Mouse (Mus musculus) brain, embryonic 14.5 days (tissue): ENCODE results near the gene Gpr108. TPM values are rescaled to one million over a fixed set of nuclear protein-coding genes. Genes with fewer than 3 reads are reported as not detected.

ENCODE experiments used
- DNase-seq: peaks from one replicate; pipeline ENCODE4 v3.0.0-alpha.2; 2011; ENCODE audit warnings: low read depth
- CTCF ChIP-seq: fragments of 200-500 bp; IDR thresholded peaks from 2 replicates; pipeline ENCODE4 v1.5.1; 2012; ENCODE audit warnings: inconsistent platforms, mild to moderate bottlenecking, moderate library complexity, borderline replicate concordance; ENCODE audit not compliant: insufficient read depth, insufficient read length; ENCODE audit errors: extremely low read depth
- POLR2A ChIP-seq: fragments of 200-500 bp; IDR thresholded peaks from 2 replicates; pipeline ENCODE4 v1.6.1; 2012; ENCODE audit warnings: mild to moderate bottlenecking, inconsistent platforms, borderline replicate concordance; ENCODE audit not compliant: poor library complexity, insufficient read depth, insufficient read length, severe bottlenecking; ENCODE audit errors: extremely low read depth
- polyA plus RNA-seq: library from polyadenylated mRNA; depleted of rRNA; stranded (reverse); fragments of >200 nt; gene quantifications from 2 replicates; pipeline ENCODE4 v1.2.3, GENCODE M21; 2012

Gpr108 gene
- polyA plus RNA-seq, 1 experiment, result 18.3 TPM

DNA sequence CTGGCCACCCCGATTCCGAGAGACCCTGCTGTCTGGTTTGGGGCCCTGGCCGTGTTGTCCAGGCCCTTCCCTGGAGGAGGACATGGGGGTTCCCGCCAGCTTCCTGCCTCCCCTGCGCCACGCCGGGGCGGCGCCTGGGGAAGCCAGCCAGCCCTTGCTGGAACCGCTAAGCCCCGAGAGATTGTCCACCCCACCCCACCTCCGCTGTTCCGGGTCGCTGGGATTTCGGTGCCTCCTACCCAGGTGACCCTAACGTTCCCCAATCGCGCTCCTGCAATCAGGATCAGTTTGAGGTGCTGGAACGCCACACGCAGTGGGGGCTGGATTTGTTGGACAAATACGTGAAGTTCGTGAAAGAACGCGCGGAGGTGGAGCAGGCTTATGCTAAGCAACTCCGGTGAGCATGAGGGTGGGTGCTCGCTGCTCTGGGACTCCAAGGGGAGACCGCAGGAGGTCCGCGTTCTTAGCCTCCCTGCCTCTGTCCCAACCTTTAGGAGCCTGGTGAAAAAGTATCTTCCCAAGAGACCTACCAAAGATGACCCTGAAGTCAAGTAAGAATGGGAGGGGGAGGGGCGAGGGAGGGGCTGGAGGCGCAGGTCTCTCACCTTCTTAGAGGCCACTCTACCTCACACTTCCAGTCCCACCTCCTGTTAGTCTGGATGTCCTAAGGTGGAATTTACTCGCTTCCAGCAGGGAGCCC, 2.4 kb upstream of the Gpr108 start:
- no peak for TF ChIP-seq POLR2A
- no peak for TF ChIP-seq CTCF
- DNase-seq, result peak; percentile 25

DNA sequence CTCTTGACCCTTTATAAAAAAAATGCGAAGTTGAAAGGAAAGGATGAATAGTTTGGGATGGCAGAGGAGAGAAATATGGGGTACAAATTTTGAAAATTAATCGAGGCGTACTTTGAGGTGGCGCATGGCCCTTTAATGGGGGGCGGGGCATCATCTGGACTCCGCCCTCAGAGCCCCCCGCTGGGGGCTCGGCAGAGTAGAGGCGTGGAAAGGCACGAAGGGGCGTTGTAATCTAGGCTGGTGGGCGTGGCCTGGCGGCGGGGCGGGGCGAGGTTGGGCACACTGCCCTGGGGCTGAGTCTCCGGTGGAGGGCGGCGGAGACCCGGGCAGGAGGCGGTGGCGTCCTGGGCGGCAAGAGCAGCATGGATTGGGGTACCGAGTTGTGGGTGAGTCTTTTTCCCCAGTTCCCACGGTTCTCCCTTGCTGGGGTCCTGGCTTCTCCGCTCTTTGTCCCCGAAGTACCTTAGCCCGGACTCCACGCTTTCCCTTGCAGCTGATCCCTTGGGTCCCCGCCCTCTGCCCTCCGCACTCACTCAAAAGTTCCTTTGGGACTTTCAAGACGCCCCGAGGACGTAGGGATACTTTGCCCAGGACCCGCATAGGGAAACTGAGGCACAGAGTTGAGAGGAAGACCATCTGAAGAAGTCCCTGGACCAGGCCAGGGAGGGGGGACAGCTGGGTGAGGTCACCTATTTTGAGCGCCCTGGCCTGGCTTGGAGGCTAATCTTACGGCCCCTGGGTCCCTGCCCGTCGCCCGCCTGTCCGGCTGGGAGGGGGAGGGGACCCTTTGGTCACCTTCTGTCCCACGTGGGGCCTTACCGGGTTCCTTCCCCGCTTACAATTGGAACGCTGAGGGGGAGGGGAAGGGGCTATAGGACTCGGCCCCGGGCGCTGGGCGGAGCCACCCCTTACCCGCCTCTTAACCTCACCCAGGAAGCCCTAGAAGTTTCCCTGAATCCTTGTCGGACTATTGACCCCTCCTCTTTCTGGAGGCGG, 1.2 kb upstream of the Gpr108 start, which contains the start of gene Trip10:
Gene Trip10 (plus strand): TSS at position 270 of the 996 bp plus-strand sequence.
- peak; percentile 92 for DNase-seq
- no peak for TF ChIP-seq CTCF
- TF ChIP-seq POLR2A, result peak; percentile 62; the same call in 1 of the 2 replicates

- TF ChIP-seq CTCF (no peak), POLR2A (no peak)
- DNase-seq, result no peak
Measured at GRCm38 (mm10) chr17:57248771-57249170, 525 bp upstream of the Gpr108 start.

GRCm38 (mm10) chr17:57247393-57248200, 649 bp downstream of the Gpr108 start:
- peak; percentile 100 for DNase-seq
- TF ChIP-seq POLR2A (peak; percentile 83; the same call in 1 of the 2 replicates), CTCF (no peak)

- no peak for TF ChIP-seq CTCF
- no peak for TF ChIP-seq POLR2A
- peak; percentile 27 for DNase-seq
Measured at GRCm38 (mm10) chr17:57246663-57247392, 1.4 kb downstream of the Gpr108 start.

GRCm38 (mm10) chr17:57245311-57245929, 2.8 kb downstream of the Gpr108 start:
- no peak for DNase-seq

GRCm38 (mm10) chr17:57243650-57244370, 4.4 kb downstream of the Gpr108 start:
- TF ChIP-seq CTCF (no peak), POLR2A (no peak)
- DNase-seq, result no peak

More at GRCm38 (mm10) chr17:57245311-57245929, 2.8 kb downstream of the Gpr108 start:
- TF ChIP-seq CTCF (no peak), POLR2A (no peak)

- no peak for TF ChIP-seq CTCF
- no peak for TF ChIP-seq POLR2A
- no peak for DNase-seq
Measured at GRCm38 (mm10) chr17:57237181-57237580, 11.1 kb downstream of the Gpr108 start.

DNA sequence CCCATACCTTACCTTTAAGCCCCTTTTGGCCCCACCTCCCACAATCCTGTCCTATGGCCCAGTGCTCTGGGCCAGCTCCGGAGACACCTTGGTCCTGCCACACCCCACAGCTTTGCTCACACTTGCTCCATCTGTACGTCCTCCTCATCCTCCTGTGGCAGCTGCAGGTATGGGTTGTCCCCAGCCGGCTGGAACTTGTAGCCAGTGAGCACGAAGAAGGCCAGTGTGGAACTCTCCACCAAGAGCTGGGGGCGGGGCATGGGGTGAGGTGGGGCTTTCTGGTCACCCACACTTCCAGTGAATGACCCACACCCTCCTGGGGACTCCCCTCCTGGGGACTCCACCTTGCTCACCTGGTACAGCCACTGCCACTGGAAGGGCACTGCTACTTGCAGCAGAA, 12.4 kb downstream of the Gpr108 start:
- no peak for DNase-seq
- TF ChIP-seq CTCF, result no peak
- TF ChIP-seq POLR2A, result no peak

GRCm38 (mm10) chr17:57234254-57234928, 13.9 kb downstream of the Gpr108 start:
- TF ChIP-seq POLR2A (no peak), CTCF (no peak)
- DNase-seq, result no peak
